Mouse (Mus musculus): ENCODE results near the gene Rdm1. TPM values are rescaled to one million over a fixed set of nuclear protein-coding genes. Genes with fewer than 3 reads are reported as not detected.
"Not testable (repeated sequence)": the region's sequence is repeated elsewhere in the genome, so short reads cannot be mapped to it uniquely, and the experiment has no call there.

Gene Rdm1
- polyA plus RNA-seq, 1 experiment from 2014 or later: 35.5 TPM

DNA sequence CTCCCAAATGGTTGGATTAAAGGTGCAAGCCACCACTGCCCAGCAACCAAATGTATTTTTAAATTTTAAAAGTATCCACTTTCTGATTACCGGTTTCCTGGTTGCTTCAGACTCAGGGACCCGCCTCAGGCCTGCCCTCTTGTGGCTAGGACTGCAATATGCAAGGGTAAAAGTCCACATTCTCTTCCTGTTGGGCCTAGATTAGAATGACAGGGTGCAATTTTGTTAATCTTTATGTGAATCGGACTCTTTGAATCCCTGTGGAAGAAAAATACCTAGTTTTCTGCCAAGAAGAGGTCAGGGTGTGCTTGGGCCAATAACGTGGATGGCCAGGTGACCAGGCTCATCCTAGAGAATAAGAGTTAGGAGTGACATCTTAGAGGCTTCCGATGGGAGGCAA lies 37.6 kb upstream of the Rdm1 start:
- ATAC-seq (ENCODE audit: low FRiP score): no peak

DNA sequence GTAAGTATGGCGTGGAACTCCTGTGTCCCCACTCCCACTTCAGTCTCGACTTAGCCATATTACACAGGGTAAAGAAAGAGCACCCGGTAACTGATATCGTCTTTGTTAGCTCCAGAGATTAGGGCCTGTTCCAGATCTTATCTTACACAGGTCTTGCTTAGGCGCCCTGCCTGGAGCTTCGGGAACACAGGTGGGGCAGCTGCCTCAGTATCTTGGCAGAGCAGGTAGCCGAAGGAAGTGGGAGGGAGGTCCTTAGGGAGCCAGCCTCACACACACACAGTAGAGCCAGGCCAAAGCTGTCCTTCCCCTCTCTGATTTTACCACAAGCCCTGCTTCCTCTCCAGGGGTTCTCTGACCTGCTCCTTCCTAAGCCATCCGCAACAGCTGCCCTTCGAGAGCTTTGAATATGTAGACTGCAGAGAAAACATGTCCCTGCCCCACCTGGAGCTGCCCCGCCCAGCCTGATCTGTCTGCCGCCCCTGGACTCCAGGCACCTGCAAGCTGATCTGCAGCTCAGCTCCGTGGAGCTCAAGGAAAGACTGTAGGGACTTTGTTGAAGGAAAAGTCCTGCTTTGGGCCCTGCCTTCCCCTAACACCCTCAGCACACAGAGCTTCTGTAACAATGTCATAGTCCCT lies 36.9 kb upstream of the Rdm1 start:
- WGBS: 76% methylated on average over 12 of the region's 12 CpGs
- Histone ChIP-seq H3K9me3 (ENCODE audit: control insufficient read depth, low read length) (no peaks in the 10 kb centered on the region), H3K9ac (ENCODE audit: low read depth, low read length) (no peak overlapping the region)

More for the DNA sequence above, 37.6 kb upstream of the Rdm1 start:
- Histone ChIP-seq H3K27ac (ENCODE audit: low read depth, low read length) (no peak overlapping the region), H3K4me3 (ENCODE audit: low read depth, low read length) (no peak overlapping the region), H3K4me1 (replicated peaks; ENCODE audit: control insufficient read depth, insufficient read depth, low read length) (no peaks in the 10 kb centered on the region), H3K9me3 (ENCODE audit: control insufficient read depth, low read length) (no peaks in the 10 kb centered on the region), H3K36me3 (ENCODE audit: control insufficient read depth, insufficient read depth, low read length) (no peaks in the 10 kb centered on the region), H3K4me2 (replicated peaks; ENCODE audit: low read depth, low read length) (no peak overlapping the region), H3K9ac (ENCODE audit: low read depth, low read length) (no peak overlapping the region), H3K27me3 (ENCODE audit: control insufficient read depth, insufficient read depth, low read length) (no peaks in the 10 kb centered on the region)
- peak; percentile 75 for DNase-seq (ENCODE audit: low spot score)
- WGBS: 30% methylated on average over 5 of the region's 5 CpGs

DNA sequence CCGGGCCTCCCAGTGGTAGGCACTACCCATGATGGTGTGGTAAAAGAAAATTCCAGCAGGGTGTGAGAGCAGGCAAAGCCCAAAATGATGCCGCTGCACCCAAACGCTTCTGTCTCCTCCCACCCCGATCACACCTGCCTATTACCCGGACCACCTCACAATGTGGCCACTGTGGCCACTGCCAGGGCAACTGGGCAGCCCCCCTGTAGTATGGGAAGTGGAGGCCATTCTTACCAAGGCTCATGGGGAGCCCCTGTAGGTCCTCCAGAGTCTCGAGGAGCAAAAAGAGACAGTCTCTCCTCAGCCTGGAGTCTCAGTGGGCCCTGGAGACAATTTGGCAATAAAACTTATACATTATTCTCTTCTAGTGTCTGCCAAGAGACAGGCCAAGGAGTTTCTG lies 27.8 kb upstream of the Rdm1 start, which contains the start of gene Gm11634:
Gene Gm11634 (minus strand): TSS at position 101 of the 400 bp plus-strand sequence.
- ATAC-seq (ENCODE audit: low FRiP score) (no peak), DNase-seq (ENCODE audit: low spot score) (no peak)
- Histone ChIP-seq H3K27me3 (ENCODE audit: control insufficient read depth, insufficient read depth, low read length) (no peaks in the 10 kb centered on the region), H3K4me1 (replicated peaks; ENCODE audit: control insufficient read depth, insufficient read depth, low read length) (no peaks in the 10 kb centered on the region), H3K9me3 (ENCODE audit: control insufficient read depth, low read length) (no peaks in the 10 kb centered on the region), H3K4me2 (replicated peaks; ENCODE audit: low read depth, low read length) (no peak within 1 kb of the TSS), H3K36me3 (ENCODE audit: control insufficient read depth, insufficient read depth, low read length) (no peaks in the 10 kb centered on the region), H3K9ac (ENCODE audit: low read depth, low read length) (no peak within 1 kb of the TSS), H3K4me3 (ENCODE audit: low read depth, low read length) (no peak within 1 kb of the TSS), H3K27ac (ENCODE audit: low read depth, low read length) (no peak within 1 kb of the TSS)
- 80% methylated on average over 6 of the region's 6 CpGs for WGBS

More for the DNA sequence above, 36.9 kb upstream of the Rdm1 start:
- DNase-seq (ENCODE audit: low spot score): no peak
- H3K4me1 ChIP-seq (replicated peaks; ENCODE audit: control insufficient read depth, insufficient read depth, low read length): no peaks in the 10 kb centered on the region
- no peak overlapping the region for H3K27ac ChIP-seq (ENCODE audit: low read depth, low read length)
- H3K4me2 ChIP-seq (replicated peaks; ENCODE audit: low read depth, low read length): no peak overlapping the region
- no peak overlapping the region for H3K4me3 ChIP-seq (ENCODE audit: low read depth, low read length)
- H3K27me3 ChIP-seq (ENCODE audit: control insufficient read depth, insufficient read depth, low read length): no peaks in the 10 kb centered on the region
- no peak for ATAC-seq (ENCODE audit: low FRiP score)
- H3K36me3 ChIP-seq (ENCODE audit: control insufficient read depth, insufficient read depth, low read length): no peaks in the 10 kb centered on the region

DNA sequence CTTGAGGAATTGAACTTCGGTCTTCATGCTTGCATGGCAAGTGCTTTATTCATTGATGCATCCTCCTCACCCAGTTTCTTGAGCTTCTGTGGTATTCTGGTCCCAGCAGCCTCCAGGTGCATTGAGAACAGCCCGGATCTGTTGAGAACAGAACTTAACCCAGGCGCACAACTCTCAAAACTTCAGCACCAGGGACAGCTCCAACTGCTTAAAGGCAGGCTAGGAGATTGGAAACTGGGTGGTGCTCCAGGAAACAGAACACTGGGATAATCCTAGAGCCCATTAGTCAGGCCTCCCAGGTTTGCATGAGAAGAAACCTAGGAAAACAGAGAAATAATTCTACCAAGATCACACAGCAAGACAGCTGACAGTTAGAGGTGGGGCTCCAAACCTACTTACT lies 24.5 kb upstream of the Rdm1 start:
- no peak overlapping the region for H3K4me2 ChIP-seq (replicated peaks; ENCODE audit: low read depth, low read length)
- no peaks in the 10 kb centered on the region for H3K27me3 ChIP-seq (ENCODE audit: control insufficient read depth, insufficient read depth, low read length)
- no peak overlapping the region for H3K9ac ChIP-seq (ENCODE audit: low read depth, low read length)
- WGBS: 14% methylated on average over 3 of the region's 3 CpGs
- H3K9me3 ChIP-seq (ENCODE audit: control insufficient read depth, low read length): no peaks in the 10 kb centered on the region
- ATAC-seq (ENCODE audit: low FRiP score) (no peak), DNase-seq (ENCODE audit: low spot score) (peak; percentile 80)
- no peaks in the 10 kb centered on the region for H3K36me3 ChIP-seq (ENCODE audit: control insufficient read depth, insufficient read depth, low read length)
- no peak overlapping the region for H3K27ac ChIP-seq (ENCODE audit: low read depth, low read length)
- no peak overlapping the region for H3K4me3 ChIP-seq (ENCODE audit: low read depth, low read length)
- H3K4me1 ChIP-seq (replicated peaks; ENCODE audit: control insufficient read depth, insufficient read depth, low read length): no peaks in the 10 kb centered on the region

DNA sequence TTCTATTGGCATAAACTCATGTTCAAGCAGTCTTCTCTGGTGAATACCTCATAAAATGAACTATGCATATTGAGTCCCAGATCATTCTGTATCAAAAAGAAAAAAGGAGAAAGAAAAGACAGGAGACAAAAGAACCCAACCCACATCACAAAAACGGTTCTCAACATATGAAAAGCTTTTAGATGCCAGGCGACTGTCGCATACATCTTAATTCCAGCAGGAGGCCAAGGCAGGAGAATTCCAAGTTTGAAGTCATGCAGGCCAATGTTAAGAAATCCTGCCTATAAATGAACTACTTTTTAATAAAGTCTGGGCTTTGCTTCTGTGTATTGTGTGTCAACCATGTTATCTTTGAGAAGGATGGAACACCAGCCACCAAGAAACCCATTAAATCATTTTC lies 22.9 kb upstream of the Rdm1 start:
- no peaks in the 10 kb centered on the region for H3K4me1 ChIP-seq (replicated peaks; ENCODE audit: control insufficient read depth, insufficient read depth, low read length)
- no peaks in the 10 kb centered on the region for H3K9me3 ChIP-seq (ENCODE audit: control insufficient read depth, low read length)
- H3K27me3 ChIP-seq (ENCODE audit: control insufficient read depth, insufficient read depth, low read length): no peaks in the 10 kb centered on the region
- H3K36me3 ChIP-seq (ENCODE audit: control insufficient read depth, insufficient read depth, low read length): no peaks in the 10 kb centered on the region
- 2% methylated on average over 3 of the region's 3 CpGs for WGBS
- 0 out of 2 replicates have a peak overlapping the region, but pooled peaks have one; percentile 21 for H3K4me3 ChIP-seq (ENCODE audit: low read depth, low read length)
- DNase-seq (ENCODE audit: low spot score) (no peak), ATAC-seq (ENCODE audit: low FRiP score) (no peak)
- H3K27ac ChIP-seq (ENCODE audit: low read depth, low read length): 0 out of 2 replicates have a peak overlapping the region, but pooled peaks have one; percentile 25
- peak overlapping the region; percentile 37 for H3K4me2 ChIP-seq (replicated peaks; ENCODE audit: low read depth, low read length)
- H3K9ac ChIP-seq (ENCODE audit: low read depth, low read length): no peak overlapping the region; the same call in 1 of the 2 replicates

DNA sequence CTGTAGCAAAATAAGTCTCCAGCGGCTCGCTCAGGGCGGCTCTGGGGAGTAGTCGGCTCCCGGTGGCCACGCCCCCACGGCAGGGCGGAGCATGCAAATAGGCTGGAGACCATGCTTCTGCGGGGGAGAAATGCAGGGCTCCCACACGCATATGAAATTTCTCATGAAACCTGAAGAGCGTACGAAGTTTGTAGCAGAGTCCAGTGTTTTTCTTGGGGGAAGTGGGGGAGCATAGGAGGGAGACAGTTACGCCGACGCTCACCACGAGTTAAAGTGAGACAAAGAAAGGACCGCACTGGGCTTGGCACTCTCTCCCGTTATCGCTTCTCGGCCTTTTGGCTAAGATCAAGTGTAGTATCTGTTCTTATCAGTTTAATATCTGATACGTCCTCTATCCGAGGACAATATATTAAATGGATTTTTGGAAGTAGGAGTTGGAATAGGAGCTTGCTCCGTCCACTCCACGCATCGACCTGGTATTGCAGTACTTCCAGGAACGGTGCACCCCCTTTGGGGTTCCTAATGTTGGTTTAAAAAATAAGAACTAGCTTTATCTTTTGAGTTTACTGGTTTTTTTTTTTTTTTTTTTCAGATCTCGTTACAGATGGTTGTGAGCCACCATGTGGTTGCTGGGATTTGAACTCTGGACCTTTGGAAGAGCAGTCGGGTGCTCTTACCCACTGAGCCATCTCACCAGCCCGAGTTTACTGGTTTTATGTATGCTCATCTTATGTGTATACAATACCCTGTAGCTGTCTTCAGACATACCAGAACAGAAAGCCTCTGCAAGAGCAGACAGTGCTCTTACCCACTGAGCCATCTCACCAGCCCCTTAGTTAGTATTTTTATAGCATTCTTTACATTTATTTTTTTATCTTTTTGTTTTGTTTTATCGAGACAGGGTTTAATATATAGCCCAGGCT lies 22.2 kb upstream of the Rdm1 start:
- peak; percentile 79 for ATAC-seq (ENCODE audit: low FRiP score)
- H3K4me2 ChIP-seq (replicated peaks; ENCODE audit: low read depth, low read length): peak overlapping the region; percentile 37
- H3K36me3 ChIP-seq (ENCODE audit: control insufficient read depth, insufficient read depth, low read length); H3K4me1 ChIP-seq (replicated peaks; ENCODE audit: control insufficient read depth, insufficient read depth, low read length); H3K9me3 ChIP-seq (ENCODE audit: control insufficient read depth, low read length); H3K27me3 ChIP-seq (ENCODE audit: control insufficient read depth, insufficient read depth, low read length): not testable (repeated sequence)
- peak; percentile 84 for DNase-seq (ENCODE audit: low spot score)
- 0 out of 2 replicates have a peak overlapping the region, but pooled peaks have one; percentile 25 for H3K27ac ChIP-seq (ENCODE audit: low read depth, low read length)
- peak overlapping the region; percentile 21; the same call in 1 of the 2 replicates for H3K4me3 ChIP-seq (ENCODE audit: low read depth, low read length)
- H3K9ac ChIP-seq (ENCODE audit: low read depth, low read length): peak overlapping the region; percentile 39; the same call in 1 of the 2 replicates
- 1% methylated on average over 30 of the region's 30 CpGs for WGBS

DNA sequence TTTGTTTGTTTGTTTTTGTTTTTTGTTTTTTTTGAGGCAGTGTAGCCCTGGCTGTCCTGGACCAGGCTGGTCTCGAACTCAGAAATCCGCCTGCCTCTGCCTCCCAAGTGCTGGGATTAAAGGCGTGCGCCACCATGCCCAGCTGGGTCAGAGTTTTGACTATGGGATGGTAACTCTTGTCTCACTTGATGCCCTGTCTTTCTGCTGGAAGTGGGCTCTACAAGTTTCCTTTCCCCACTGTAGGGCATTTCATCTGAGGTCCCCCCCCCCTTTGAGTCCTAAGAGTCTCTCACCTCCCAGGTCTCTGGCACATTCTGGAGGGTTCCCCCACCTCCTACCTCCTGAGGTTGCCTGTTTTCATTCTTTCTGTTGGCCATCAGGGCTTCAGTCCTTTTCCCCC lies 19.9 kb upstream of the Rdm1 start:
- WGBS: 85% methylated on average over 4 of the region's 4 CpGs

DNA sequence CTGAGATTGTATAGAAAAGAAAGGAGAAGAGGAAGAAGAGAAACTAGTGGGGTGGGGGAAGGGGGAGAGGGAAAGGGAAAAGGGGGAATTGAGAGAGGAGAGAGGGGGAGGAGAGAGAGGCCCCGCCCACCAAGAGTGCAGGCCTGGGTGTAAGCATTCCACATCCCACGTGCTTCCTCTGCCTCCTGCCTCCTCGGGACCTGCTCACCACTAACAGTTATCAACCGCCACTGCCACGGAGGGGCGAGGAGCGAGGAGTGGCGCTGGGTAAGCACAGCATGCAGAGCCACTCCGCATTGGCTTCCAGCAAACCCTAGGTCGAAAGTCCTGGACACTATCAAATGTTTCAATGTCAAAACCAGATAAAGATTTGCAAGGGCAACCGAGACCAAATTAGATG lies 16.6 kb upstream of the Rdm1 start:
- H3K9me3 ChIP-seq (ENCODE audit: control insufficient read depth, low read length): no peaks in the 10 kb centered on the region
- WGBS: 44% methylated on average over 11 of the region's 11 CpGs
- no peak overlapping the region for H3K27ac ChIP-seq (ENCODE audit: low read depth, low read length)
- H3K9ac ChIP-seq (ENCODE audit: low read depth, low read length): no peak overlapping the region
- no peaks in the 10 kb centered on the region for H3K4me1 ChIP-seq (replicated peaks; ENCODE audit: control insufficient read depth, insufficient read depth, low read length)
- no peak overlapping the region for H3K4me3 ChIP-seq (ENCODE audit: low read depth, low read length)
- DNase-seq (ENCODE audit: low spot score): no peak
- no peaks in the 10 kb centered on the region for H3K27me3 ChIP-seq (ENCODE audit: control insufficient read depth, insufficient read depth, low read length)
- no peaks in the 10 kb centered on the region for H3K36me3 ChIP-seq (ENCODE audit: control insufficient read depth, insufficient read depth, low read length)
- no peak overlapping the region for H3K4me2 ChIP-seq (replicated peaks; ENCODE audit: low read depth, low read length)
- ATAC-seq (ENCODE audit: low FRiP score): no peak

More for the DNA sequence above, 19.9 kb upstream of the Rdm1 start:
- H3K4me2 ChIP-seq (replicated peaks; ENCODE audit: low read depth, low read length); H3K4me1 ChIP-seq (replicated peaks; ENCODE audit: control insufficient read depth, insufficient read depth, low read length); H3K9me3 ChIP-seq (ENCODE audit: control insufficient read depth, low read length); H3K27me3 ChIP-seq (ENCODE audit: control insufficient read depth, insufficient read depth, low read length); H3K4me3 ChIP-seq (ENCODE audit: low read depth, low read length); ATAC-seq (ENCODE audit: low FRiP score); DNase-seq (ENCODE audit: low spot score); H3K36me3 ChIP-seq (ENCODE audit: control insufficient read depth, insufficient read depth, low read length); H3K27ac ChIP-seq (ENCODE audit: low read depth, low read length); H3K9ac ChIP-seq (ENCODE audit: low read depth, low read length): not testable (repeated sequence)
